Mouse (Mus musculus) CD4-positive helper T cell, adult 2 months (primary cell): ENCODE results near the gene Ncf4.
"Not testable (repeated sequence)": the region's sequence is repeated elsewhere in the genome, so short reads cannot be mapped to it uniquely, and the experiment has no call there.

Experiments used
- DNase-seq: peaks from one replicate; pipeline ENCODE4 v3.0.0-alpha.2; 2012; ENCODE audit warnings: low read depth, missing footprints, low spot score

The Ncf4 gene

GRCm38 (mm10) chr15:78254751-78255150 lies 10.2 kb downstream of the Ncf4 start:
- no peak for DNase-seq

GRCm38 (mm10) chr15:78256602-78257259 lies 12.1 kb downstream of the Ncf4 start:
- DNase-seq, result not testable (repeated sequence)

DNA sequence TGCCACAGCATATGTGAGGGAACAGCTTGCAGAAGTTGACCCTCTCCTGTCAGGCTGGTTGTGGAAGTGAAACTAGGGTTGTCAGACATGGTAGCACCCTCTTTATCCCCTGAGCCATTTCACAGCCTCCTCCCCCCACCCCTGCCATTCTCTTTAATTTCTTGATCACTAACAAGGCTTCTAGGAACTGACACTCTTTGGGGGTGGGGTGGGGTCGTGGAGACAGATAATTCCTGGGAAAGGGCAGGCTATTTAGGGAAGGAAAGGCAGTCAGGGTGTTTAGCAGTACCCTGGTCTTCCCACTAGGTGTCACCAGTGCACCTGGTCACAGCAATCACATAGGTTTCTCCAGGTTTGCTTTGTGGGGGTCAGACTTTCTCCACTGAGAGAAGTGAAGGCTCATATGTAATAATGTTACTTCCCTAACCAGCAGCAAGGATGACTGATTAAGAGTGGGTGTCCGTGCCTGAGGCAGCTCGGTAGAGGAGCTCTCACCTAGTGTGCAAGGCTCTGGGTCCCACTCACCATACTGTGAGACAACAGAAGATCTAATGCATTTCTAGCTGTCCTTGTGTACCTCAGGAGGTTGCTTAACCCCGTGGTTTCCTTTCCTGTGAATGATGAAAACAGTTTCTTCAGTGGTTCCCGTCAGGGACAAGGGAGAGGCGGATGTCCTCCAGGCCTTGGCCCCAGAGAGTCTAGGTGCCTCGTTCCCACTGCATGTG lies 12.9 kb downstream of the Ncf4 start:
- peak; percentile 29 for DNase-seq

DNA sequence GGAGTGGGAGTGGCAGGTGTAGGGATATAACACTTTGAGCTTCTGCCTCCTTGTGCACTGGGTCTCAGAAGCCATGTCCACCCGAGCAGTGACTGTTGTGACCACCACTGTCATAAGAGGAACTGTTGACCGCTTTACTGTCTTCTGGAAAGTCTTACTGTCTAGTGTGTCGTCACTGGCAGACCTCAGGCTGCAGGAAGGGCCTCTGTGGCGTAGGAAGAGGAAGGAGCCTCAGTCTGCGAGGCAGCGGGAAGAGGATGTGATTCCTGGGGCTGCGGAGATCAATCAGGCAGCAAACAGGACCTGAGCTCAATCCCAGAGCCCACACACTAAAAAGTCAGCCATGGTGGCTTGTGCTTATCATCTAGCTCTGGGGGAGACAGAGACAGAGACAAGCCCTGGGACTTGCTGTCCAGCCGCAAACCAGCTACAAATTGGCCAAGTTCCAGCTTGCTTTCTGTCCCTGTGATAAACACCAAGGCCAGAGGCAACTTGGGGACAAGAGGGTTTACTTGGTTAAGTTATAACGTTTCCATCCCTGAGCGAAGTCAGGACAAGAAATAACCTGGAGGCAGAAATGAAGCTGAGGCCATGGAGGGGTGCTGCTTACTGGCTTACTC lies 13.8 kb downstream of the Ncf4 start:
- no peak for DNase-seq

DNA sequence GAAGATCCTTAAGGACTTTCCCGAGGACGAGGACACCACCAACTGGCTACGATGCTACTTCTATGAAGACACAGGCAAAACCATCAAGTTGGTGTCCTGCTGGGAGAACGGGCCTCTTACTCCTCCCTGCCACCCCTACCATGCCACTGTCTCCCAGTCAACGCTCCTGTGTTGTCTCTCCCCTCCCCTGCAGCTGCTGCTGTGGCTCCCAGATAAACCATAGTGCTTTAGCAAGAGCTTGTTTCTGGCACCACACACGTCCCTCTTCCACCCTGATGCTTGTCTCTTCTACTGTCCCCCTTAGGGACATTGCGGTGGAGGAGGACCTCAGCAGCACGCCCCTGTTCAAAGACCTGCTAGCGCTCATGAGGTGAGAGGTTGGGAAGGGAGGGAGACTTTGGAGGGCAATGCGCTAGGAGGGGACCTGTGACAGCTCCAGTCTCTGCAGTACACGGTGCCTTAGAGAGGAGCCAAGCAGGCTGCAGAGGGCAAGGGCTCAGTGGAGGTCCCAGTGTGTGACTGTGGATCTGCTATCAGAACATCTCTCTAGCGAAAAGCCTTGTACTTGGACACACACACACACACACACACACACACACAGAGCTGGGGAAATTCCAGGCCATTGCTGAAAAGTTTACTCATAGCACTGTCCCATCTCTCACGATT lies 16.2 kb downstream of the Ncf4 start:
- DNase-seq, result no peak

DNA sequence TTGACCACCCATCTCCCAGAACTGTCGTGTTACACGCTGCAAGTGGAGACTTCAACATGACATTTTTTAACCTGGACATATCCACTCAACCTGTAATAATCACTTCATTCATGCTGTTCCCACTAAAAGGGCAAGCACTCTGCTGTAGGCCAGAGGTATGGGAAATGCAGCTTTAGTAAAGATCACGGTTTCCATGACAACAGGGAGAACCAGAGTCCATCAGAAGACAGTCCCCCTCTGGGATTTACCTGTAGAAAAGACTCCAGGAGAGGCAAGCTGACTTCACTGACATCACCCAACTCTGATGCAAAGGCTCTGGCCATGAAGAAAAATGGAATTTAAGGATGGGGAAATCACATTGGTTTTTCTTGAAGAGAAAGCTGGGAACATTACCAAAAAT lies 18.7 kb downstream of the Ncf4 start:
- no peak for DNase-seq

GRCm38 (mm10) chr15:78267441-78267840 lies 22.8 kb downstream of the Ncf4 start:
- no peak for DNase-seq

GRCm38 (mm10) chr15:78267865-78268264 lies 23.3 kb downstream of the Ncf4 start:
- no peak for DNase-seq

DNA sequence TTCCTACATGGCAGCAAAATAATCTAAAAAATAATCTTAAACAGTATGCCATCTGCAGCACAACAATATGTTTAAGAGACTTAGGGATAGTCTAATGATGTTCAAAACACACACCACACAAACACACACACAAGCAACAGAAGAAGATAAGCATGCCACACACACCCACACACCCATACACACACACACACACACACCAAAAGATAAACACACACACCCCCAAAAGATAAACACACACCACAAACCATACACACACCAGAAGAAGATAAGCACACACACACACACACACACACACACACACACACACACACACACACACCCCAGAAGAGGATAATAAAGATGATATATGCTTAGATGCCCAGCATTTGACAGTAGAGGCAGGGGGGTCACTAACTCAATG lies 26.6 kb downstream of the Ncf4 start:
- DNase-seq, result no peak

DNA sequence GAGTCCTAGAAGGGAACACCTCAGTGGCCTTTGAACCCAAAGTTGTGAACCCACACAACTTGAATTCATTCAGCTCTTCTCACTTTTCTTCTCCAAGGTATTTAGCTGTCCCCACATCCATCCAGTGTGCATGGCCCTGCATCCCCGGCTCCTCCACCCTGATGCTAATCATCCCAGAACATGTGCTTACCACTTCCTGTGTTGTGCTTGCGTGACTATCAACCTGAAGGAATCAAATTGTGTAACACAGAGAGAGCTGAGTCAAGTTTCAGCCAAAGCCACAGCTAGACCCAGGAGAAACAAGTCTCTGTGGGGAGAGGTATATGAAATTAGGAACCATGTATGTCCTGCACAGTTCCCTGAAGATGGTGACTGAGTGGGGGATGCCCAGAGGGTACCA lies 33.7 kb downstream of the Ncf4 start:
- DNase-seq, result no peak

- no peak for DNase-seq
Observed at GRCm38 (mm10) chr15:78287941-78288340, 43.3 kb downstream of the Ncf4 start.

GRCm38 (mm10) chr15:78289775-78290174 lies 45.2 kb downstream of the Ncf4 start:
- DNase-seq, result not testable (repeated sequence)

DNA sequence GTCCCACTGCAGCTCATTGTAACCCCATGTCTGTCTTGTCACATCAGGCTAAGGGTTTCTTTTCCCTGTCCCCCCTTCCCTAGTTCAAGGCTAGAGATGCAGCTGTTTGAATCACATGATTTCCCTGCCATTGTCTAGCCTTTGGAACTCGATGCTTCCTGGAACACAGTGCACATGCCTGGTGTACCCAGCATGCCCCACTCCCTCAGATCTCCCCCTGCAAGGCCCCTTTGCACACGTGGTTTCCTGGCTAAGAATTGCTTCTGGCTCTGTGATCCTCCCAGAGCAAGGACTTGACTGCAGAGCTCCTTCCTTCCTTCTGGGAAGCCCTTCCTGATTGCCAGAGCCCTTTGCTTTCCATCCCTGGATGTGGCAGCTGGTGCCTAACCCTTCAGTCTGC lies 48.6 kb downstream of the Ncf4 start:
- not testable (repeated sequence) for DNase-seq

- DNase-seq, result no peak
Observed at GRCm38 (mm10) chr15:78293716-78294115, 49.1 kb downstream of the Ncf4 start.

DNA sequence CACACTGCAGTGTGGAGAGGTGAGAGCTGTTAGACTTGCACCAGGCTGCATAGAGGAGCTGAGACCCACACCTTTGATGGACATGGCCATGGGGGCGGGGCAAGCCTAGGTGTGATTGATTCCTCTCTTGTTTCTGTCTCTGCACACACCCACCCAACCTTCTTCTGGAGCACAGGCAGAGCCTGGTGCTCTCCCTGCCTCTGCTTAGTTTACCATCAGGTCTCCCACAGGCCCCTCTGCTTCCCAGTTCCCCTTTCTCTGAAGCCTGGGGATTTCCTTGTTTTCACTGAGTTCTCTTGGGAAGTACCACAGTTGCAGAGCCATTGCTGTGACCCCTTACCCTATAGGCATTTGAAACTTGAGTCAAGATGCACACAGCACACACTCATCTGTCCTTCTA lies 54.0 kb downstream of the Ncf4 start:
- no peak for DNase-seq

DNA sequence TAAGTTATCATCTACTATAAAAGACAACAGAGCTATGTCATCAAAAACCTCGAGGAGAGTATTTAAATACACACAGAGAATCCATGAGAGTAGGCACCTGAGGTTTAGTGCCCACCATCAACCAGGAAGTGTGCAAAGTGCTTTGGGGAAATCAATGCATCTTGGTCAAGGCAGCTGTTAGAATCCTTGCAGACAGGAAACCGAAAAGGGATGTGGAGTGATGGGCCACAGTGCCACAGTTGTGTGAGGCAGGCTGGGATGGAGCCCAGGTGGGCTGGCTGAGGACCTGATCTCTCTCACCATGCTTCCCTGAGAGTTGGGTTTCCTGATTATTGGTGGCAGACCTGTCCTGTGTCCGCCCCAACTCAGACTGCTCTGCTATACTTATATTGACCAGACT lies 55.0 kb downstream of the Ncf4 start:
- DNase-seq, result no peak

DNA sequence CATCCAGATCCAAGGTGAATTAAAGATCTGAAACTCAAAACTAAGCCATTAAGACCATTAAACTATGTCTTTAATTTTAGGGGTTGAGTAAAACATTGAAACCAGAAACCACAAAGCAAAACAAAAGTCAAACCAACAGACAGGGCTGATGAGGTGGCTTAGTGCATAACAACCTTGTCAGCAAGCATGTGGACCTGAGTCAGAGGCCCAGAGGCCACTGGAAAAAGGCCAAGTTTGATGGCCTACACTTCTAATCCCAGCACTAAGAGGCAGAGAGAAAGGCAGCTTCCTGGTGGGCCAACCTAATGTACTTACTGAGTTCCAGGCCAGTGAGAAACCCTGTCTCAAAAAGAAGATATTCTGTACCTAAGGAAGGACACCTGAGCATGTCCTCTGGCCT lies 56.2 kb downstream of the Ncf4 start:
- DNase-seq, result no peak

GRCm38 (mm10) chr15:78302718-78303117 lies 58.1 kb downstream of the Ncf4 start:
- DNase-seq, result no peak

GRCm38 (mm10) chr15:78303665-78304233 lies 59.1 kb downstream of the Ncf4 start:
- DNase-seq, result no peak

DNA sequence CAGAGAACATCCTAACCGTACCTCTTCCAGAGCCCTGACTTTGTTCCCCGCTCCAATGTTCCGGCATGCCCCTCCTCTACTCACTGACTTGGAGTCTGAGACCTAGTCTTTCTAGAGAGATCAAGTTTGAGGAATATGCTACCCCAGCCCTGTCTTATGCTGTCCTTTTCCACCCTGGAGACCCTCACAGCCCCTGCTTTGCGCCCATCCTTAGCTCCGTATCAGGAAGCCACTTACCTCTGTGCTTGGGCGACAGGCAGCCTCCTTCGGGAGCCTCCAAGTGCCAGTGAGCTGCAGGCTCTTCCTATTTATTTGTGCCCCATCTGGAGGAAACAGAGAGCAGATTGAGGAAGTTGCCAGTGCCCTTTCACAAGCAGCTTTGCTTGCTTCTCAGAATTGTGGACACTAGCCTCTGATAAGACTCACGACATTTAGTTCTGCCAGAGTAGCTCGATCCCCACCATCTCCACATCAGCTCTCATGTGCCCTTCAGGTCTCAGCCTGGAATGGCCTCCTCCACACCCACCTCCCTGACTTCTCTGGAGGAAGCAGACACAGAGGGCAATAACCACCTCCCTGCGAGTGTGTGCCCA lies 60.8 kb downstream of the Ncf4 start, which contains the start of gene Csf2rb2:
TSS of gene Csf2rb2 (minus strand) at position 381 of the 593 bp plus-strand sequence.
- no peak for DNase-seq

DNA sequence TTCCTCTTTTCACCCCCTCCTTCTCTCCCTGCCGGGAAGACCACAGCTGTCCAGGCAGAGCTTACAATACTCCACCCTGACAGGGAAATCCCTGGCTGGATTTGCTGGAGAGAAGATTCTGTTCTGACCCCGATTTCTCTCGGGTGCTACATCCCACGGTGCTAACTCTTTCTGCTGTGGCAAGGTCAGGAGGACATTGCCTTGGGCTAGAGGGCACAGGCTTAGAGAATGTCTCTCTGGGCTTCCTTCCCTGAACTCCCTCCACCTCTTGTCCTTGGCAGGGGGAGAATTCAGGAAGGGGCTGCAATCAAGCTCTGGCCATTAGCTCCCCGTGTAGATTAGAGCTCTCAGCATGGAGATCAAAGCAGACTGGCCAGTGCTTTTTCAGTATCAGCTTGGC lies 65.3 kb downstream of the Ncf4 start:
- no peak for DNase-seq

- DNase-seq, result no peak
Observed at GRCm38 (mm10) chr15:78310971-78311370, 66.4 kb downstream of the Ncf4 start.
